Mouse (Mus musculus) adipocyte (in vitro differentiated cells): Measurements from ENCODE around the gene Srl.
A peak's percentile ranks its signal among the peaks of the same experiment; 100 is the strongest.
"Not testable (repeated sequence)": the region's sequence is repeated elsewhere in the genome, so short reads cannot be mapped to it uniquely, and the experiment has no call there.

ENCODE experiments used
- DNase-seq: peaks from one replicate; pipeline ENCODE4 v3.0.0-alpha.2; 2016; ENCODE audit warnings: low spot score

Srl gene

GRCm38 (mm10) chr16:4541501-4542198 lies at the start of gene Srl:
Srl (minus strand) TSS chr16:4541816.
- DNase-seq, result peak; percentile 100

GRCm38 (mm10) chr16:4590236-4590635 lies 48.6 kb upstream of the Srl start:
- DNase-seq, result peak; percentile 63

DNA sequence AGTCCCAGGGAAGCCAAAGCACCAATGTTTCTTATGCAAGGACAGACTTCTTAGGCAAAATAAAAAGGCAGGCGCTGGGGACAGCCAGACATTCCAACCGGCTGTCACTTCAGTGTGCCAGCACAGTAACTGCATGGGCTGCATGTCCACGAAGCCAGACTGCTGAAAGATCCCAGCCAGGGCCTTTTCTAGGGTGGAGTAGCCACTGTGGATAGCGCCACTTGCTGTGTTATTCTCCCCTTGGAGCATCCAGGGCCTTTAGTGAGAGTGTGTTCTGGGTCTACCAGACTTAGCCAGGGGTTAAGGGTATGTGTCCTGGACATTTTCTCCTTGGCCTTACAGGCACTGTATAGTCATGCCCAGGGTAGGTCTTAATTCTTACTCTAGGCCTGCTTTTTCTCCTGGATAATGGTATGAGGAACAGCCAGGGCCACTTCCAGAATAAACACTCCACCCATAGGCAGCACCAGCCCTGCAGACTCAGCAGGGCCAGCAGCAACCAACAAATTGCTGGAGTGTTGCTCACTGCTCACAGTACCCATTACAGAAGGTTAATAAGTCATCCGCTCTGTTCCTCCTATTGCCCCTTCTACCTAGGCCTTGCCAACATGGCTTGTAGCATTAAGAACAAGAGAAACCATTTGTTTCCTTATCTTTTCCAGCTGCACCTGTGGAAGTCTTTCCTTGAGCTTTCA lies 46.0 kb upstream of the Srl start:
- DNase-seq, result peak; percentile 33

DNA sequence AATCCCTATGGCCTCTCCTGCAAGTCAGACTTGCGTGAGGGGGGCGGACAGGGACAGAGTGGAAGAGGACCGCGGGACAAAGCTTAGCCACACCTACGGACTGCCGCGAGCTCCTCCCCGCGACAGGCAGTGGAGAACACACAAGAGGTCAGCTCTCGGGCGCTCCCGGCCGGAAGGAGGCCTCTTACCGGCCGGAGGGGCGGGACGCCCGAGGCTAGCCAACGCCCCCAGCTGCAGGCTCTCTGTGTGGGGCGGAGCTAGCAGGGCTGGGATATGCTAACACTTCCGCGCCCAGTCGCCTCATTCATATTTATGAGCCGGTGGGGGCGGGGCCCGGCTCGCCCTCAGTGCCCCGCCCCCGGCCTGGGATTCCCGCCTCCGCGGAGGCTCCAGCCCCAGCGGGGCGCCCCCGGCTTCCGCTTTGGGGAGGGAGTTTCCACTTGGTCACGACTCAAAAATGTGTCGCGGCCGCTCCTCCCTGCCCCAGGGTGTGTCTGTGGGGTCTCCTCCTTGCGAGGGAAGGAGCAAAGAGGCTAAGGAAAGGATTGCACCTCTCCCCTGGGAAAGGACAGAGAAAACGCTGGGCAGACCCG lies 45.0 kb upstream of the Srl start:
- peak; percentile 98 for DNase-seq

DNA sequence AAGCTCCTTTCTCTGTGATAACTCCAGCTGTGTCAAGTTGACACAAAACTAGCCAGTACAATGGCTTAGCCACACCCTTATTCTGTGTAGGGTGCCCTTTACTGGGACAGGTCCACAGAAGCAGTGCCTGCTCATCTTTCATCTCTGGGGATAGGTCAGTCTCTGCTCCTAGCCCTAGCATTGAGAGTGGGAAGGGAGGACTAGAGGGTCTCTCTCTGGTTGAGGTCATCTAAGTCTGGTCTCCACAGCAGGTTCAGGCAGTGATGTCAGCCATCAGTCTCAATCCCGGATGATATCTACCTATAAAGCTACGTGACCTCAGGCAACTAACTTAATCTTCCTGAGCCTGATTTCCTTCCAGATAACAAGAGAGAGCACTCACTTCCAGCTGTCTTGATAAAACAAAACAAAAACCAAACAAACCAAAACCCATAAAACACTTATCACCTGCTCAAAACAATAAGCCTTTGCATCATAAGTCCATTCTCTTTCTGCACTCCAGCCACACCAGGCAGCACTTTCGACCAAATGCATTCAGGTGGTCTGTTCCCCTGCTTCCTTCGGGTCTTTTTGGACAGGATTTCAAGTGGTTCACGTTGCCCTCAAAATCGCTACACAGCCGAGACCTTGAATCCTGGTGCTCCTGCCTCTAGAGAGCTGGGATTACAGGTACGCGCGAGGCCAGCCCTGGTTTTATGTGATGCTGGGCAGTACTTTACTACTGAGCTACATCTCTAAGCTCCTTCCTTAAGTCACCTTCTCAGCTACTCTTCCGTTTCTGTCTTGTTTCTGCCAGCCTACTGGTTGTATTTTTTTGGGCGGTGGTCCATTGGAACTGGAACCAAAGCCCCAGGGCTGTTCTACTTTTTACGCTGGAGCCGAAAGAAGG lies 44.3 kb upstream of the Srl start:
- no peak for DNase-seq

GRCm38 (mm10) chr16:4584438-4584837 lies 42.8 kb upstream of the Srl start:
- DNase-seq, result no peak

DNA sequence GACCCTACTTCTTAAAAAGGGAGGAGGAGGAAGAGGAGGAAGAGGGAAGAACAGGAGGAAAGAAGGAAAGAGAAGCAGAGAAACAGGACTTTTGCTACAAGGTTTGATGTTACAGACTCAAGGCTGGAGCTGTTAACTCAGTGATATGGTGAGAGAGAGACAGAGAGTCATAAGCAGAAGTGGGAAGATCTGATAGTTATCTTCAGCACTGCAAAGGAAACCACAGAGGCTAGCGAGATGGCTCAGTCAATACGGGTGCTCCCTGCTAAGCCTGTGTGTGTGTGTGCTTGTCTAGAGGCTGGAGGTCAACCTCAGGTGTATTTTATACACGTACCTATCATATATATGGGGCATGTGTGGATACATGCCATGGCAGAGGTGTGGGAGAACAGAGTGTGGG lies 42.2 kb upstream of the Srl start:
- DNase-seq, result no peak

DNA sequence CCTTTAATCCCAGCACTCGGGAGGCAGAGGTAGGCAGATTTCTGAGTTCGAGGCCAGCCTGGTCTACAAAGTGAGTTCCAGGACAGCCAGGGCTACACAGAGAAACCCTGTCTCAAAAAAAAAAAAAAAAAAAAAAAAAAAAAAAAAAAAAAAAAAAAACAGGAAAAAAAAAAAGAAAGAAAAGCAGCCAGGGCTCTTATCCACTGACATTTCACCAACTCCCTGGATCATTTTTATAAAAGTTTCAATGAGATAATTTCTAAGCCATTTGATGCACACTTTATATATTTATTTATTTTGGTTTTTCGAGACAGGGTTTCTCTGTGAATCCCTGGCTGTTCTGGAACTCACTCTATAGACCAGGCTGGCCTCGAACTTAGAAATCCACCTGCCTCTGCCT lies 39.6 kb upstream of the Srl start:
- not testable (repeated sequence) for DNase-seq

- no peak for DNase-seq
Observed at GRCm38 (mm10) chr16:4578630-4579029, 37.0 kb upstream of the Srl start.

- no peak for DNase-seq
Observed at GRCm38 (mm10) chr16:4576873-4577272, 35.3 kb upstream of the Srl start.

DNA sequence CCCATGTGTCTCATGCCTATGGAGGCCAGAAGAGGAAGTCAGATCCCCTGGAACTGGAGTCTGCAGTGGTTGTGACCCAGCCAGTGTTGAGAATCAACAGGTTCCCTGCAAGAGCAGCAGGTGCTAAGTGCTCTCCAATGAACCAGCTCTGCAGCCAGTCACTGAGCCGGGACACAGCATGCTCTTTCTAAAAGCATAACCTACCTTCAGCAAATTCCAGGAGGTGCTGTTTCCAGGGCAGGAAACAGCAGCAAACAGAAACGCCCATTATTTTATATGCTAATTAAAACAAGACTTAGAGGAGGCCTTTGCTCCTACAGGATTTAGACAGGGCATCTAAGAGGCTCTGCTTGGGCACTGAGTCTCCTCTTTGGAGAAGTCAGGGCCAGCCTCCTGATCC lies 34.4 kb upstream of the Srl start:
- no peak for DNase-seq

DNA sequence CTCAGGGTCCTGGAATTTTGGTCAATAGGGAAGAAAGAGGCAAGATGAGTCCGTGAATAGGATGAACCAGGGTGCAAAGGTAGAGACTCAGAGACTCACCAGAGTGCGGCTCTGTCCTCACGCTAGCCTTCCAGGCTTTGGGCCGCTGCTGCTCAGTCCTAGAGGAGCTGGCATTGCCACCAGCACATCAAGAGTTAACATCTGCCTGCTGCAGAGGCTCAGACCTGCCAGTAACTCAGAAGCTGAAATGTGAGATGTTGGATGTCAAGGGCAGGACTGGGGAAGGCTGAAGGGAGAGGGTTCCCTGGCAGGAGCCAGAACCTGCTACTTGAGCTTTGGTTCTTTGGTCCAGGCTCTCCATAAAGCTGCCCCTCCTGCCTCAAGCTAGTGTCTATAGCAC lies 29.1 kb upstream of the Srl start:
- no peak for DNase-seq

DNA sequence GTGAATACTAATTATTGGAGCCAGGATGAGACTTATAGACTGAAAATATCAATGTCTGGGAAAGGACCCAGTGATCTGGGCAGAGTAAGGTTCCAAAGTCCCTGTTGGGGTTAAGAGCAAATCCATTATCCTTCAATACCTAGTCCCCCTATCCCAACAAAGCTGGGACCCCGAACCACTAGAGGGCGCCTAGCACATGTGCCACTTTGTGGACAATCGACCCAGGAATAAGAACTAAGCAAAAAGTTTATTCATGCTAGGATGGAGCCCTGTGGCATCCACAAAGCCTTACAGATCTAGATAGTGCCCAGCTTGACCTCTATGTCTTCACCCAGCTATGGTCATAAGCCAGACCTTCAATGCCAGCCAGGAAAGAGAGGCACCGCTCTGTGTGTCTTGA lies 26.3 kb upstream of the Srl start:
- DNase-seq, result peak; percentile 92

DNA sequence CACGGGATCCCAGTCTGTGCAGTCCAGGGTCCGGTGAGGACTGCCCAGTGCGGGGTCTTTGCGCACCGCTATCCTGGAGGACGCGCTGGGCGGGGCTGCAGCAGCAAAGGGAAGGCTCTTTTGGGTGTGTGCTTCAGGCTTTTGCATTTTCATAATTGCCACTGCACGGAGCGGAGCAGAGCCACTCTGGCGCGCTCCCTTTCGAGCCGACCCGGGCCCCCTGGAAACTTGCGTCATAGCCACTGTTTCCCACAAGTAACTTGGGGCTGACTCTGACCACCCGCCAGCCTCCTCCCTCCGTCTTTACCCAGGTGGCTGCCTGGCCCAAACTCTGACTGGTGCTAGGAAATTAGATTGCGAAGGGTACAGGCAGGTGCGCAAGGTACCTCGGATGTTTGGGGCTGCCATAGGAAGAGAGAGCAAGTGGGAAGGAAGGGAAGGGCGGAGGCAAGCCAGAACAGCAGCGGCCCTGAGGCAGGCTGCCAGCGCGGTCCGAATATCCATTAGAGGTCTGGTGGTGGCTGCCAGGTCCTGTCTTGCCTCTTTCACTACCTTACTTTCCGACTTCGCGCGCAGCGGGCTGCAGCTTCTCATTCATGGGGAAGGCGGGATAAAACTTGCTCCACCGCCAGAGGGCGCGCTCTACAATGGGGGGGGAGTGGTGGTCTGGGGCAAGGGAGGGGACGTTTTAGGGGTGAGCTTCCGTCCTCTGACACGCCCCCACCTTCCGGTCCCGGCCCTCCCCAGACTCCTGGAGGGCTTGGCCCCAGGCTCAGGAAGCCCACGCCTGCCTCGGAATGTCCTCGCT lies 18.7 kb upstream of the Srl start:
- peak; percentile 66 for DNase-seq

GRCm38 (mm10) chr16:4559715-4560144 lies 18.1 kb upstream of the Srl start, which contains the start of gene Tfap4:
Tfap4 (minus strand) TSS chr16:4559854.
- peak; percentile 95 for DNase-seq

GRCm38 (mm10) chr16:4558980-4559631 lies 17.5 kb upstream of the Srl start:
- peak; percentile 80 for DNase-seq

- DNase-seq, result peak; percentile 93
Observed at GRCm38 (mm10) chr16:4558384-4558979, 16.9 kb upstream of the Srl start.

DNA sequence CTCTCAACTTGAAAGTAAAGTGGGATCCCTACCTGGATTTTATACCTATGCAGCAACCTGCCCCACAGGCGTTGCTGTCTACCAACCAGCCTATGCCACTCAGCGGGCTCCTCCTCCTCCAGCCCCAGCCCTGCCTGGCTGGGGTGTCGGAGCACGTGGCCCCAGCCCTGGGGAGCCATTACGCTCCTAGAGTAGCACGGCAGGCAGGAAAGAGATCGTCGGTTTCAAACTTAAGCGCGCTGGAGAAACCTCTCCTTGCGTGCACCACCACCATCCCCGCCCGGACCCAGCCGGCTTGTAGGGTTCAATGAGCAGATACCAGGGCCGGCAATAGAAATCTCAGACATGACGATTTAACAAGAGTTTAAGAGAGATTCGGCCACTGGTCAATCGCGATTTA lies 16.3 kb upstream of the Srl start:
- DNase-seq, result peak; percentile 81

GRCm38 (mm10) chr16:4557085-4557484 lies 15.5 kb upstream of the Srl start:
- no peak for DNase-seq

DNA sequence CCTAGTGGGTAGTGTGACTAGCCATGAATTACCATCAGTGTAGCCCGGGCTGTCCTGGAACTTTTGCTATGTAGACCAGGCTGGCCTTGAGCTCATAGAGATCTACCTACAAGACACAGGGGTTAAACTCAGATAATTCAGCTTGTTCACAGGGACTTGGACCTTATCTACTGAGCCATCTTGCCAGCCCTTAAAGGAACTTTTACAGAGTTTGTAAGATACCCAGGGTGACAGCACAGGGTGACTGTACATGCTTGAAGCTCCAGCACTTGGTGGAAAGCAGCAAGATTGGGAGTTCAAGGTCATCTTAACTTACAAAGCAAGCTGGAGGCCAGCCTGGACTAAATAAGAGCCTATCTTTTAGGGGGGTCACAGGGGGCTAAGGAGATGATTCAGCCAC lies 13.9 kb upstream of the Srl start:
- DNase-seq, result no peak
